Mouse (Mus musculus): Measurements from ENCODE around the gene Cntn4.

GRCm38 (mm10) chr6:106277139-106277538 lies 599.7 kb downstream of the Cntn4 start:
- TF ChIP-seq CTCF (IDR thresholded peaks at IDR 0.05; ENCODE audit: borderline replicate concordance, extremely low read depth, insufficient read depth, insufficient read length): no peak
- no peak for TF ChIP-seq POLR2A (IDR thresholded peaks at IDR 0.05; ENCODE audit: borderline replicate concordance, extremely low read depth, insufficient read depth, insufficient read length, poor library complexity, severe bottlenecking)

Data from brain, embryonic 14.5 days (tissue).